Mouse (Mus musculus): ENCODE measurements at regions not wholly inside any gene's neighbourhood (a gene's known extent, or its start where the extent isn't known, plus 50 kb on each side); places are given as distances from the start of the nearest gene placed in this dataset.

- TF ChIP-seq CTCF (IDR thresholded peaks at IDR 0.05; ENCODE audit: low read depth, low read length), result no peak
- TF ChIP-seq POLR2A (IDR thresholded peaks at IDR 0.05; ENCODE audit: extremely low read depth, insufficient read depth, low read length), result no peak
These were observed 646.1 kb downstream of the Sox6 start for GRCm38 (mm10) chr7:115392520-115392919.
